Mouse (Mus musculus) inflammation-experienced regulatory T-cells, adult 6 months (primary cell): ENCODE results near the gene Ganab. TPM values are rescaled to one million over a fixed set of nuclear protein-coding genes. Genes with fewer than 3 reads are reported as not detected.
"Not testable (repeated sequence)": the region's sequence is repeated elsewhere in the genome, so short reads cannot be mapped to it uniquely, and the experiment has no call there.

ENCODE experiments used
- ATAC-seq: one replicate; pipeline ENCODE4 v1.8.0; 2017
- polyA plus RNA-seq, 3 experiments: library from polyadenylated mRNA; unstranded; fragments of 100-300 nt; shearing (Covaris generic); gene quantifications; one replicate each; pipeline ENCODE4 v1.2.1; 2017

Gene Ganab
- polyA plus RNA-seq, 3 experiments from 2014 or later: 58.8 to 59.6 (median 59.4) TPM

DNA sequence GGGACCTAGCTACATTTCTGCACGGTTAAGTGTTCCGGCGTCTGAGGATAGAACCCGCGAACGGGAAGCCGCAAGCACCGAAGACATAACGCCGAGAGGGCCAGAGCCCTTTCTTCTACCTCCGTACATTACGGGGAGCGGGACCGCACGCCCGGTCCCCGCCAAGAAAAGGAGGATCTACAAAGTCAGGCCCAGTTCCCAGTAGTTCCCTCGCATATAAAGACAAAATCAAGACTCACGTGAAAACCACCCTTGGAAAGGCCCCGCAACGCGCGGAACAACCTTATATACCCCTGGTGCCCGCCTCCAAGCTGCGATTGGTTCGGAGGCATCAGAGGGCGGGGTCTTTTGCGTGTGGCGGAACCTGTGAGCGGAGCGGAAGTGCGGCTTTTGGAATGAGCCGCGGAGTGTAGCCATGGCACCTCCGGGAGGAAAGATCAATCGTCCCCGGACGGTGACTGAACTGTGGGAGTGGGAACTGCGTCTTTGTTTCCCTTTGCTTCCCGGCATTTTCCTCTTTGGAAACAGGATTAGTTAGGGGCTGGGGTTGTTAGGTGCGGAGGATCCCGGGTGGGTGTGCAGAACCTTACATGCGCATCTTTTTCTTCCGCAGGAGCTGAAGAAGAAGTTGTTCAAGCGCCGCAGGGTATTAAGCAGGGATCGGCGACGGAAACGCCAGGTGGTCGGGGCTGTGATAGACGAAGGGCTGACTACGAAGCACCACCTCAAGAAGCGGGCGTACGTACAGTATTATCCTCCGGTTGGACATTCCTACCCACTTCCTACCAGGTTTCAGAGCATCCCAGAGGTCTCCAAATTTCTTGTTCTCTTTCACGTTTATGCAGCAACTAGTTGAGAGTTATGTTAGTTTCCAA, 9.1 kb upstream of the Ganab start, which contains the start of the genes 1810009A15Rik and Gm49416:
Gene 1810009A15Rik, plus strand, starts transcription at position 343 of the 875 bp plus-strand sequence.
Gene Gm49416, plus strand, starts transcription at position 416 of the 875 bp plus-strand sequence.
- peak; percentile 98 for ATAC-seq

DNA sequence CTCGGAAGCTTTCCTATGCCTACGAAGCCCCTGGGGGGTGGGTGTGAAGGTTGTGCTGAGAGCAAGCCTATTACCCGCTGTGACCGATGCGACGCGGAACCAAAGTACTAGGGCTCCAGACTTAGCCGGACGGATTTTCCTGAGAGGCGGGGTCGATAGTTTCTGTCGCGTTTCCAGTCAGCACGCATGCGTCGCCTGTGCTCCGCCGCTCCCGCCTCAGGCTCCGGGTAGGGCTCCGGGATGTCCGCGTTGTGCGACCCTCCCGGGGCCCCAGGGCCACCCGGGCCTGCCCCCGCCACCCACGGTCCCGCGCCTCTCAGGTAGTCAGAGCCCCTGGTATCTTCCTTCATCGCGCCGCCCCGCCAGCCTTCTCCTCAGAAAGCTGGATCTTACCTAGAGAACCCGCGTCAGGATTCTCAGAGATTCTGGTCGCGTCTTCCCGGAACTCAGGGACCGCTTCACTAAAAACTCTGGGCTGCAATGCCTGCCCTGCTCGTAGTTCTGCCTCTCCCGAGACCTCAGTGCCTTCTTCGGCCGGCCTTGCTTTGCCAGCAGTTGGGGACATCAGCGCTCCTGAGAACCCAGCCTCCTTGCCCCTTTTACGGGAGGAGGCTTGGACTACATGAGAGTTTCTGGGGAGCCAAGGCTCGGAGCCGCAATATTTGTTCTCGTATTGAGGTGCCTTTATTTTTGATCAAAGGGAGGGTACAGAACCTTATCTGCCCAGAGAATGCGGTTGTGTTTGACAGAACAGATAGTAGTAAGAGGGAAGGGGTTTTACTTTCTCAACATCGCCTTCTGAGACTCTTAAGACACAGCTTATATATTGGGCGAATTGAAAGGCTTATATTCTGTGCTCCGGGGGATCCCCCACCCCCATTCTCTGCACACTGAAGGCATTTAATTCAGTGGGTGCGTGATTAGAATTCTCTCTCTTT, 4.8 kb upstream of the Ganab start, which contains the start of gene Ints5:
Gene Ints5, plus strand, starts transcription at position 177 of the 938 bp plus-strand sequence.
- peak; percentile 30 for ATAC-seq

DNA sequence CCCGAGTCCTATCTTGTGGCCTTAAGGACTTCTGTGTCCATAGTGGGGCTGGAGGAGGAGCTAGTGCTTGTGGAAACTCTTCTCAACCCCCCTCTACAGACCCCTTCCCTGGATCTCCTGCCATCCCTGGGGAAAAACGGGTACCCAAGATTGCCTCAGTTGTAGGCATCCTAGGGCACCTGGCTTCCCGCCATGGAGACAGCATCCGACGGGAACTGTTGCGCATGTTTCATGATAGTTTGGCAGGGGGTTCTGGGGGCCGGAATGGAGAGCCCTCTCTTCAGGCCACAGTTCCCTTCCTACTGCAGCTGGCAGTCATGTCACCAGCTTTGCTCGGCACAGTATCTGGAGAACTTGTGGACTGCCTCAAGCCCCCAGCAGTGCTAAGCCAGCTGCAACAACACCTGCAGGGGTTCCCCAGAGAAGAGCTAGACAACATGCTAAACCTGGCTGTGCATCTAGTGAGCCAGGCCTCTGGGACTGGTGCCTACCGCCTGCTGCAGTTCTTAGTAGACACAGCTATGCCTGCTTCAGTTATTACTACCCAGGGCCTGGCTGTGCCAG, 2.4 kb upstream of the Ganab start:
- no peak for ATAC-seq

DNA sequence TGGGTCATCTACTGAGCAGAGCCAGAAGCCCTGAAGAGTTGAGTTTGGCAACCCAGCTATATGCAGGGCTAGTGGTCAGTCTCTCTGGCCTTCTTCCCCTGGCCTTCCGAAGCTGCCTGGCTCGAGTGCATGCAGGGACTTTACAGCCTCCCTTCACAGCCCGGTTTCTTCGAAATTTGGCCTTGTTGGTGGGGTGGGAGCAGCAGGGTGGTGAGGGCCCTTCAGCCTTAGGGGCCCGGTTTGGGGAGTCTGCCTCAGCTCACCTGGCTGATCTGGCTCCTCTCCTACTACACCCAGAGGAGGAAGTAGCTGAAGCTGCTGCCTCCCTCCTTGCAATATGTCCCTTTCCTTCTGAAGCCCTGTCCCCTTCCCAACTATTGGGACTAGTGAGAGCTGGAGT, 1.6 kb upstream of the Ganab start:
- ATAC-seq: not testable (repeated sequence)

DNA sequence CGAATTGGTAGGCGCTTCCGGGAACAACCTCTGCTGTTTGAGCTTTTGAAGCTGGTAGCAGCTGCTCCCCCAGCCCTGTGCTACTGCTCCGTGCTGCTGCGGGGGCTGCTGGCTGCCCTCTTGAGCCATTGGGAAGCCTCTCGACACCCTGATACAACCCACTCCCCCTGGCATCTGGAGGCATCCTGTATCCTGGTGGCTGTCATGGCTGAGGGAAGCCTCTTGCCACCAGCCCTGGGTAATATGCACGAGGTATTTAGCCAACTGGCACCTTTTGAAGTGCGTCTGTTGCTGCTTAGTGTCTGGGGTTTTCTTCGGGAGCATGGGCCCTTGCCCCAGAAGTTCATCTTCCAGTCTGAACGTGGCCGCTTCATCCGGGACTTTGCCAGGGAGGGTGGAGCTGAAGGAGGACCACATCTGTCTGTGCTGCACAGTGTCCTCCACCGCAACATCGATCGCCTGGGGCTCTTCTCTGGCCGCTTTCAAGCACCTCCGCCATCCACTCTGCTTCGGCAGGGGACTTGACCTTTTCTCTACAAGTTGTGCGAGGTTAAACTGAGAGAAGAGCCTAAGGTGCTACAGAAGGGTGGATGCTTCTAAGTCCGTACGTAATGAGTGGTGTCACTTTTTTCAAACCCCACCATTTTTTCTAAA, 533 bp upstream of the Ganab start:
- ATAC-seq: not testable (repeated sequence)

DNA sequence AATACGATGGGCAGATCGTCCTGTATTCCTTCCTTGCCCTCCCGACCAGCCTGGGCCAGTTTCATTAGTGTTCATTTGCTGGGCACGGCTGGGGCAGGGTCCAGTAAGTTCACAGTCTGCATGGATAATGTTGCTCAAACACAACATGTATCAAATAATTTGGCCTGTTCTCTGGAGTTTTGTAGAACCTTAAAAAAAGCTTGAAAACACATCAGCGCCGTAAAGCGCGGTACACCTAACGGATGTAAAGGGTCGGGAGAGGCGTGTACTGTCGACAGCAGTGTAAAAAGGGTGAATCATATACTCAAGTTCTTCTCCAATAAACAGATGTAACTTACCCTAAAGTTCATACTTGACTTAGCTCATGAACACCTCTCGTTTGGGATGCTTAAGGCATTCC, 705 bp downstream of the Ganab start:
- ATAC-seq: no peak

DNA sequence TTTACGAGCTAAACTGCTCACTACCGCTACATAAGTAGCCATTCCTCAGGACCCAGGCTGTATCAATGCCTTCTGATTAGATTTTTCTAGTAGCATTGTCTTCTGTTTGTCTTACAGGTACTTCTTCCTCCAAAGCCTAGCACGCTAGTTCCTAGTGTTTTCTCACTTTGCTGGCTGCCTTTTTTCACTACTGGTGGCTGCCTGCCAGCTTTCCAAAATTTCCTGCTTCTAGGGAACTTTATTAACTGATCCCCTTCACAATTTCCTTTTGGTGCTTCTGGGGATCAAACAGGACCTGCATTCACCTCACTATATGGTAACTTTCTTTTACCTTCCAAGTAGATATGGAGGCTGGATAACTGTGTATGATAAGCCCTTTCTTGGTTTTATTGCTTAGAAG, 1.2 kb downstream of the Ganab start:
- ATAC-seq: no peak

DNA sequence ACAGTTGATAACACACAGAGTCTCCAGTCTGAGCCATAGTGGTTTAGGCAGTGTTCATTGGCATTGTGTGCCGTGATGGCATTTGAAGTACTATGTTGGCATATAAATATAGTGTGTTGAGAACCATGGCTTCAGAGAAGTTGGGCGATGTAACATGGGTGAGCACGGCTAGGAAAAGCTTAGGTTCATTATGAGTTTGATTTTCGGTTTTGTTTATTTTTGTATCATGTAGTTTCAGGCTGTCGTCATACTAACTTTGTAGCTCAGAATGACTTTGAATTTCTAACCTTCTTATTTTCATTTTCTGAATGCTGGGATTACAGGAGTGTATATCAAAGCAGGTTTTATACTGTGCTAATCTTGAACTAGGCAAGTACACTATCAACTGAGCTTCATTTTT, 5.5 kb downstream of the Ganab start:
- no peak for ATAC-seq

DNA sequence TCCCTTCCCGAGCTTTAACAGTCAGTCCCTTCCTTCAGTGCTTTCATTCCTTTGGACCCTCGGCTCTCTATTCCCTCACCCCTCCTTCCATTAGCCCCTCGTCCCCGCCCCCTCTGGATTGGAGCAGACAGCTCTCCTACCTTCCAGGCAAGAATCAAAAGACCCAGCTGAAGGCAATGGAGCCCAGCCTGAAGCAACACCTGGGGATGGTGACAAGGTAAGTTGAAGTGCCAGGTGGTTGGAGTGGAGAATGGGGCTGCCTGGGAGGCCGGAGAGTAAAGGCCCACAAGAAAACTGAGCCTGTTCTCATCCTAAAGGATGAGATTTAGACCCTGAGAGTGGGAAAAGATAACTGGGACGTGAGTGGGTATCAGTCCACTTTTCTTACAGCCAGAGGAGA, 10.7 kb downstream of the Ganab start:
- ATAC-seq: no peak

DNA sequence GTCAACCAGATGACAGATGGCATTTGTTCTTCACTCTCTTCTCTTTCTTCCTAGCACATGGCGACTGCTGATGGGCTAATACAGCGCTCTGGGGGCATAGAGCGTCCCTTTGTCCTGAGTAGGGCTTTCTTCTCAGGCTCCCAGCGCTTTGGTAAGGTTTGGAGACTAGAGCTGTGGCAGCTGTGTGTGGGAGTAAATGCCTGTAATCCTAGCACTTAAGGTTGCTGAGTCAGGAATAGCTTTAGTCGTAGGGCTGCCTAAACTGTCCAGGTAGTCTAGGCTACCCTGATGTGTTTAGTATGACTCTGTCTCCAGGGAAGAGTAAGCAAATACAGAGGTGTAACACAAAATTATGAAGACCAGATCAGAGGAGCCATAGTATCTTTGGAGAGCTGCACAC, 13.9 kb downstream of the Ganab start:
- ATAC-seq: no peak

DNA sequence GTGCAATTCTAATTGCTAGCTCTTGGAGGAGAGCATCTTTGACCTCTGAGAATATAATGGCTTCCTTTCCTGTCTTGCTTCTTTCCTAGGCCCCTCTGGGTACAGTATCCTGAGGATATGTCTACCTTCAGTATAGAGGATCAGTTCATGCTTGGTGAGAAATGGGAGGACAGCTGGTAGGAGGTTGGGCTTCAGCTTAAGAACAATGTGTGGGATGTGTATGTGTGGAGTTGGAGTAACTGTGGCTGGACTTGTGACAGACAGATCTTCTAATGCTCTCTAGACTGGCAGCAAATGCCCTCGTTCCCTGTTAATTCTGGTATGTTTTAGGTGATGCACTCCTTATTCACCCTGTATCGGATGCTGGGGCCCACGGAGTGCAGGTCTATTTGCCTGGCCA, 16.3 kb downstream of the Ganab start:
- no peak for ATAC-seq

DNA sequence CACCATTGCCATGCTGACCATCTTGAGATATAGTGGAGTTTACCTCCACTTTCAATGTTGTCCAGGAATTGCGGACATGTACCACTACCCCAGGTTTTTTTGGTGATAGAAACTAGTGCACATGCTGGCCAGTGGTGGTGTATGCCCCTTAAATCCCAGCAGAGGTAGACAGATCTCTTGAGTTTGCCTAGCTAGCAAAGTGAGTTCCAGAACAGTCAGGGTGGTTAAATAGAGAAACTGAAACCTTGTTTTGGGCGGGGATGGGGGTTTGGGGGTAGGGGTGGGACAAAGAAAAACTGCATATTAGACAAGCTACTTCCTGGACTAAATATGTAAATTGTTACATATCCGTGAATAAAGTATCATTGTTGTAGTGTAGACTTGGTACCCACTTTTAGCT, 21.1 kb downstream of the Ganab start:
- ATAC-seq: peak; percentile 25

DNA sequence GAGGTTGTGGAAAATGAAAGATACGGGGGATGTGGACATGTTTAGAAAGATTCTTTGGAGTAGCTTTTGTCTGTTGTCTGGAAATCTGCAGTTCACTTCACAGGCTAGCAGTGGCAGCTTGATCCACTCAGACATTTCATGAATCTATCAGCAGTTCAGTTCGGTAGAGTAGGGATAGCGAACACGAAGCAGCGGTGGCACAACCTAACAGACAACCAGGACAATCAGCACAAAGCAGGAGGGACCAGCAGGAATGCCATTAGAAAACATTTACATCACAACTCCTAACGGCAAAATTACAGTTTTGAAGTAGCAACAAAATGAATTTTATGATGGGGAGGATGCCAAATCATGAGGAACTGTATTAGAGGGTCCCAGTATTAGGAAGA, 21.8 kb downstream of the Ganab start:
- ATAC-seq: no peak

DNA sequence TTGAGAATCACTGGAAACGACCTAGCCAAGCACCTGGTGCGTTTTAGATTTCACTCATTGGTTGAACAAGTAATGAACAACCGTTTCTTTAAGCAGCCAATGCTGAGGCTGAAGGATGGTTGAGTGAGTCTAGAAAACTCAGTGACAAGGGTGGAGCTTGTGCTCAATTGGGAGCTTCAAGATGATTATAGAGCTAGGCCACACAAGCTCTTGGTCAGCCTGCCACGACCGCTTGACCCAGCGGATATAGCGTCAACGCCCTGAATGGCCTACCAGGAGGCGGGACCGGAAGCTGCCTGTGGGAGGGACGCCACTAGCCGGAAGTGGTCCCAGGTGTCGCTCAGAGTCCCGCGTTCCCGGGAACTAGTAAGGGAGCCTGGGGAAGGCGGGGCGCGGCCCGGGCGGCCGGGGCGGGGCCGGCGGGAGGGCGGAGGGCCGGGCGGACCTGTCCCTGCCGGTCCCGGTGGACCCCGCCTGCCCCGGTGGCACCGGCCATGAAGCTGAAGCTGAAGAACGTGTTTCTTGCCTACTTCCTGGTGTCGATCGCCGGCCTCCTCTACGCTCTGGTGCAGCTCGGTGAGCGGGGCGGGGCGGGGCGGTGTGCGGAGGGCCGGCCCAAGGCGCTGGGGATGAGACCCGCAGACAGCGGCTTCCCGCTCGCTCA, 22.3 kb downstream of the Ganab start, which contains the start of gene B3gat3:
Gene B3gat3, plus strand, starts transcription at position 302 of the 664 bp plus-strand sequence.
- ATAC-seq: peak; percentile 57

DNA sequence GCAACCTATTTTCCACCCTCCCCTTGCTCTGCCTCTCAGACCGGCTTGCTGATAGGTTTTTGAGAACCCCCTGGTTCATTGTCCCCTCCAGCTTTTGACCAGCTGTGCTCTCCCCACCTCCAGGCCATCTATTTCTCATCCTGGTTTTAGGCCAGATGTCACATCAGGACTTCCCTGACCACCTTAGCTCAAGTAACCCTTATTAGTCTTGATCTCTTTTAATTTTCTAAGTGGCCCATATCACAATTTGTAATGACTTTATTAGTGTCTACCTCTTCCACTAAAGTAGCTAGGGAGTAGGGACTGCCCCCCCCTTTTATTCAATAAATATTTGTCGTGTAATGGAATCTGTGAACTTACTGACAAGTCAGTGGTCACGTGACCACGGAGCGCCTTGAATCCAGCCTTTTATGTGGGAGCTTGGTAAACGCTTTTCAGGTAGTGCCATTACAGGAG, 23.0 kb downstream of the Ganab start:
- peak; percentile 44 for ATAC-seq

DNA sequence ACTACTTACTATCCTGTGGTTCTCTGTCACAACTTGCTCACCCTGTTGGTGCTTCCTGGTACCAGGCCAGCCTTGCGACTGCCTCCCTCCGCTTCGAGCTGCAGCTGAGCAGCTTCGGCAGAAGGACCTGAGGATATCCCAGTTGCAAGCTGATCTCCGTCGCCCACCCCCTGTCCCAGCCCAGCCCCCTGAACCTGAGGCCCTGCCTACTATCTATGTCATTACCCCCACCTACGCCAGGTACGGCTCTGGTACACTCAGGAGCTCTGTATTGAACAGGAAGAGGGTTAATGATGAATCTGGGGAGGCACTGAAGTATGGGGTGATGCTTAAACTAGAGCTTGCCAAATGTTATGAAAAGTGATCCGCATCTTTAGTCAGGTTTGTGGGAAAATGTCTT, 23.9 kb downstream of the Ganab start:
- ATAC-seq: no peak

DNA sequence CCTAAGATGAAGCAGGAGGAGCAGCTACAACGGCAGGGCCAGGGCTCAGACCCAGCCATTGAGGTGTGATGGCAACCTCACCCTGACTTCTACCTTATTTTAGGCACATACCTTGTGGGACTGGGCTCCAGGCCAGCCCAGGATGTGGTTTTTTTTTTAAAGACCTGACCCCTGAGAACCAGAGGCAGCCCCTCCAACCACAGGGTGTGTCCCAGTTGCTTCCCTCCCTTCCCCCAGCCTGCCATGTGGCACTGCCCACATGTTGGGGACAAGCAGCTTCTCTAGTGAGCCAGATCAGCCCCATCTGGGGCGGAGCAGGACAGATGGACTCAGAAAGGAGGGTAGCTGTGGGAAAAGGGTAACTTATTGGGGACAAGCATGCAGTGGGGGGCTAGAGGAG, 28.9 kb downstream of the Ganab start:
- ATAC-seq: no peak

DNA sequence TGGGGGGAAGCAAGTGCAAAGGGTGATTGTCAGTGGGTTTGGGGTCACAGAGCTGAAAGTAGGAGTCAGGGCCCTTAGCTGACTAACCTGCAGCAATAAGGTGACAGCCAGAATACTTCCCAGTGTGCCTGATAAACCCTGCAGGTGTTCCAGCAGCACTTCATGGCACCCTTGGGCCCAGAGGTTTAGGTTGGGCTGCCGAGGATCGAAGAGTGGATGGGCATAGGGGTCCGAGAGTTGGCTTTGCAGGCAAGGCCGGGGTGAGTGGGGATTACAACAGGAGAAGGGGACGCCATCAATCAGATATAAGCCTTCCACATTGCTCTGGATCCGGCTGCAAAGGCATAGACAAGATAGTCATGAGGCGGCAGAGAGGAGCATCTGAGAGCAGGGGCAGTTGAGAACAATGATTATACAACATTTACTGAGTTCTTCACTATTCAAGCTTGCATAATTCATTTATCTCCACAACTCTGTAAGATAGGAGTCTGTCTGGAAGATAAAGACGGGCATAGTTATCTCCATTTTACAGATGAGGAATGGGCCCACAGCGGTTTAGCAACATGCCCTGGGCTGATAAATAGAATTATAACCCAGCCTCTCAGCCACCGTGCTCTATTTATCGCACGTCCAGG, 30.1 kb downstream of the Ganab start:
- no peak for ATAC-seq

DNA sequence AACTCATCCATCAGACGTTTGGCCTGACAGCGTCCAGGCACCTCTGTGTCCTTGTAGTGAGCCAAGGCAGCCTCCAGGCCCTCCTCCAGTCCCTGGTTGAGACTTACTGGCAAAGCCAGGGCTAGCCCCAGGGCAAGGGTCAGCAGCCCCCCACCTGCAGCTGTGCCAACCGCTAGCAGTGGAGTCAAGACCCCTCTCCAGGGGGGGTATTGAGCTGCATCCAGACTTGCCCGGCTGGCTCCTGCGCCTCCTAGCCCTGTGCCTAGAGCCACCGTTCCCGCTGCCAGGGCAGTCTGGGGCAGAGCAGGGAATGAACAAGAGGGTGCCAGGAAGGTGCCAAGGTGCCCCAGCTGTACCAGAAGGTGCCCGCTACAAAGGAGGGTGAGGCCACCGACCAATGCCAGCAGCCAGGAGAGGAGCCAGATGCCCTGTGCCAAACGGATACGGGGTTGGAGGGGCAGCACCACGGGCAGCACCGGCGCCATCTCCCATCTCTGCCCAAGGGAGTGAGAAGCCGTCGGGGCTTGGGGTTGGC, 30.9 kb downstream of the Ganab start:
- peak; percentile 38 for ATAC-seq

DNA sequence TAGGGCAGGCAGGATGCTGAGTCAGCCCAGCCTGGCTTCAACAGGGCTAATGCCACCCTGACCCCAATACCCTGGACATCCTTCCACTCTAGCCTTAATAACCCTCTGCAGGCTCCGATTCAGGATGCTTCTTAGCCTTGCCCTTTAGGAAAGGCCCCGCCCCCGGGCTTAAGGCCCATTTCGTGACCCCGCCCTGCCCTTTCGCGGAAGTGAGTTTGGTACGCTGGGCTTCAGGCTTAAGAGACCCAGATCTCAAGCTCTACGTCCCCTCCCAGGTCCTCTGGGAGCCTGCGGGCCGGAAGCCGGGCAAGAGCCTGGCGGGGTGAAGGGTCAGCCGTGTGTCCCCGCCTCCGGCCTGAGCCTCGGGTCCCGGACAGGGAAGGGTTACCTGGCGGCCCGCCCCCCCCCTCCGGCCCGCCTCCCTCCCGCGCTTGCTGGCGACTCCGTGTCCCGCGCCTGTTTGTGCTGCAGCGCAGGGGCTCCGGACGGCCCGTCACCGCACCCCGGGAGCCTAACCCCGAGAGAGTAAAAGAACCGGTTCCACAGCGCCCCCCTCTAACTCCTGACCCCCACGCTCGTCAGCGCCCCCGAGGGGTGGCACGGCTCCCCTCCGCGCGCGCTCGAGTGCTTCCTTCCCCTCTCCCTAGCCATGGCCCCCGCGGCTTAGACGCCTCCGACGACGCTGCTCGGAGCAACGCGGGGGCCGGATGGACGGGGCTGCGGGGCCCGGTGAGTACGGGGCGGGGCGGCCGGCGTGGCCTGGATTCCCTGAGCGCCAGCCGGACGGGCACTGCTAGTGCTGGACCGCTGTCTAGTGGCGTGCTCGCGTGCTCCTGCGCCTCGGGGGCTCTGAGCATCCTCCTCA, 31.6 kb downstream of the Ganab start, which contains the start of the genes Rom1 and Eml3:
Gene Rom1, minus strand, starts transcription at position 133 of the 865 bp plus-strand sequence.
Gene Eml3, plus strand, starts transcription at position 329 of the 865 bp plus-strand sequence.
- peak; percentile 78 for ATAC-seq
